Mouse (Mus musculus) midbrain, embryonic 15.5 days (tissue): ENCODE results near the gene Gm45015. TPM values are rescaled to one million over a fixed set of nuclear protein-coding genes. Genes with fewer than 3 reads are reported as not detected.
"Not testable (repeated sequence)": the region's sequence is repeated elsewhere in the genome, so short reads cannot be mapped to it uniquely, and the experiment has no call there.

ENCODE experiments used
- ATAC-seq: fragments of 200-750 bp; cut with Nextera tagmentation; replicated peaks from 2 replicates; pipeline ENCODE4 v1.8.0; 2017; ENCODE audit warnings: moderate TSS enrichment
- H3K27ac ChIP-seq: fragments of 300-500 bp; sonication (generic); 2 replicates; pipeline ENCODE4 v1.5.1; 2015; ENCODE audit warnings: mild to moderate bottlenecking, inconsistent platforms
- H3K27me3 ChIP-seq: fragments of 300-500 bp; sonication (generic); replicated peaks from 2 replicates; pipeline ENCODE4 v1.6.1; 2015; ENCODE audit warnings: inconsistent platforms
- H3K36me3 ChIP-seq: fragments of 300-500 bp; sonication (generic); replicated peaks from 2 replicates; pipeline ENCODE4 v1.6.1; 2015; ENCODE audit warnings: inconsistent platforms
- H3K4me1 ChIP-seq: fragments of 300-500 bp; sonication (generic); 2 replicates; pipeline ENCODE4 v1.6.1; 2015; ENCODE audit warnings: inconsistent platforms
- H3K4me2 ChIP-seq: fragments of 300-500 bp; sonication (generic); 2 replicates; pipeline ENCODE4 v1.6.1; 2015; ENCODE audit warnings: inconsistent platforms, mild to moderate bottlenecking, moderate library complexity
- H3K4me3 ChIP-seq: fragments of 300-500 bp; sonication (generic); 2 replicates; pipeline ENCODE4 v1.5.1; 2015; ENCODE audit warnings: mild to moderate bottlenecking, inconsistent platforms
- H3K9ac ChIP-seq: fragments of 300-500 bp; sonication (generic); 2 replicates; pipeline ENCODE4 v1.6.1; 2015; ENCODE audit warnings: mild to moderate bottlenecking, inconsistent platforms
- H3K9me3 ChIP-seq: fragments of 300-500 bp; sonication (generic); 2 replicates; pipeline ENCODE4 v1.6.1; 2016; ENCODE audit warnings: inconsistent platforms
- WGBS: fragments of 180-500 bp; shearing (Covaris S2); methylation state at CpG from one replicate; pipeline ENCODE4 v1.1.7; 2015; ENCODE audit warnings: mixed read lengths; 5-methylcytosine and 5-hydroxymethylcytosine counted together
- polyA plus RNA-seq: library from polyadenylated mRNA; unstranded; fragments of >200 nt; fragmentation: Nextera tagmentation; extraction: Ambion mirVana; gene quantifications from 2 replicates; pipeline ENCODE4 v1.2.1, GENCODE M21; 2015

The Gm45015 gene
- polyA plus RNA-seq, 1 experiment from 2014 or later, result not detected

DNA sequence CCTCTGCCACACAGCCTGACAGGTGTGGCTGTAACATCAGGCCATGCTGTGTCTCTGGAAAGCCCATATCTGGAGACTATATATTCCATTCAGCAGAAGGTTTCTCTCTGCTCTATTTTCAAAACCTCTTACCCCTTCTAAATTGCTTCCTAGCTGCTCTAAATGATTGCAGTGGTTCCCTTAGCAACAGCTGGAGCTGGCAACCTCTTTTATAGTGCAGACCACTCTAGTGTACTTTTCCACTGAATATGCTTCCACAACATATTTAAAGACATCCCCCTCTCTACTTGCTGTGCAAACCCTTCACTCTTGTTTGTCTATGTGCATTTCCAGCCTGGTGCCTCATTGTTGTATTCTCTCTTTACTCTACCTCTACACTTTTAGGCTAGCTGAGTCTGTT, 3.1 kb downstream of the Gm45015 start:
- no peak overlapping the region for H3K4me2 ChIP-seq
- no peak for ATAC-seq
- H3K9ac ChIP-seq, result no peak overlapping the region
- H3K4me1 ChIP-seq, result no peaks in the 10 kb centered on the region
- H3K9me3 ChIP-seq, result no peaks in the 10 kb centered on the region
- H3K4me3 ChIP-seq, result no peak overlapping the region
- H3K27me3 ChIP-seq, result no peaks in the 10 kb centered on the region
- no peaks in the 10 kb centered on the region for H3K36me3 ChIP-seq
- H3K27ac ChIP-seq, result no peak overlapping the region

DNA sequence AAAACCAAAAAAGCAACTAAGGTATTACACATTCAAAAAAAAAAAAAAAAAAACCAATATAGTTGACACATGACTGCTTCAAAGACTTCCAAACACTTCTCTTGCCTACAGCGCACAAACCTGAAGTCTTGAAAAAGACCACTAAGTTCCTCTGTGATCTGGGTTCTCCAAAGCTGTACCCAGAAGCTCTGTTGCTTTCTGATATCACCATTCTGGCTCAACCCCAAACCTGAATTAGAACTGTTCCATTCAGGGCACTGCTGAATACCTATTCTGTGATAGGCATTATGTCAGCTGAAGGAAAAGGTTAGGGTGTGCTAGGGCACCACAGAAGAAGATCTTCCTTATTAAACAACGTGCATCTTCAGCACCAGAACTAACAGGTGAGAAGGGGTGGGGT, 9.4 kb downstream of the Gm45015 start:
- ATAC-seq, result no peak
- Histone ChIP-seq H3K4me3 (no peak overlapping the region), H3K4me2 (no peak overlapping the region), H3K36me3 (no peaks in the 10 kb centered on the region), H3K27ac (no peak overlapping the region), H3K9me3 (no peaks in the 10 kb centered on the region), H3K27me3 (no peaks in the 10 kb centered on the region), H3K9ac (no peak overlapping the region), H3K4me1 (no peaks in the 10 kb centered on the region)
- WGBS, result 75% methylated on average over 2 of the region's 2 CpGs

DNA sequence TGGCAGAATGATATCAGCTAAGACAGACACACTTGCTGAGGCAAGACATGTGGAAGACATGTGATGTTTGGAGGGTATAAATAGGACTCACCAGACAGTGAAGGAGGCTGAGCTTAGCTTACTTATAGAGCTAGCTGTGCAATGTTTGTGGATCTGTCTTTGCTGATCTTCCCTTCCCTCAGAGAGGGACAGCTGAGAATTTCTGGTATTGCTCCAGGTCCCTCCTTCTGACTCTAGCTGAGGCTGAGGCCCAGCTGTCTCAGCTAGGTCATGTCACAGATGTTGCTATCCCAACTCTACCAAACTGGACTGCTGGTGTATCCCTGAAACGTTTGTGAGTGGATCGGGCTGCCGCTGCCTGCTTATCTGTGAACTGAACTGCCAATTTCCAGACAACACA, 15.6 kb downstream of the Gm45015 start:
- Histone ChIP-seq H3K27ac (no peak overlapping the region), H3K36me3 (no peaks in the 10 kb centered on the region), H3K4me1 (no peaks in the 10 kb centered on the region), H3K4me2 (no peak overlapping the region), H3K9me3 (no peaks in the 10 kb centered on the region), H3K27me3 (no peaks in the 10 kb centered on the region), H3K4me3 (no peak overlapping the region), H3K9ac (no peak overlapping the region)
- ATAC-seq, result no peak
- WGBS, result 80% methylated on average over 3 of the region's 3 CpGs

DNA sequence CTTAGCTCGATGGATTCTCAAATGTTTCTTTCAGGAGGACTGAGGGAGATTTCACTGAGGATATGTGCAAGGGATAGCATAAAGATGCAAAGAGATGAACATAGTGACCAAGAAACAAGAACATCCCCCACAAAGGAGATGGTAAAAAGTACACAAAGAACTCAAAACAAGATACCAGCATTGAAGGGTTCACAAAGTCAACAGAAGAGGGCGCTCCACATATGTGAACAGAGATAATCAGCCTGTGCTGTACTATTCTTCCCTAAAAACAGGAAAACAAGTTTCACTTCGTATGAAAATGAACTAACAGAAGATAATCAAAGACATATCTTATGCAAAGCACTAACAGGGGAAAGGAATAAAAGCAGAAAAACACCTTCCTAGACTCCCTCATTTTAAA, 24.1 kb downstream of the Gm45015 start:
- 40% methylated on average over 3 of the region's 3 CpGs for WGBS
- no peaks in the 10 kb centered on the region for H3K9me3 ChIP-seq
- ATAC-seq, result no peak
- no peaks in the 10 kb centered on the region for H3K36me3 ChIP-seq
- no peak overlapping the region for H3K9ac ChIP-seq
- no peak overlapping the region for H3K4me2 ChIP-seq
- no peak overlapping the region for H3K4me3 ChIP-seq
- H3K4me1 ChIP-seq, result no peaks in the 10 kb centered on the region
- H3K27me3 ChIP-seq, result no peaks in the 10 kb centered on the region
- H3K27ac ChIP-seq, result no peak overlapping the region

DNA sequence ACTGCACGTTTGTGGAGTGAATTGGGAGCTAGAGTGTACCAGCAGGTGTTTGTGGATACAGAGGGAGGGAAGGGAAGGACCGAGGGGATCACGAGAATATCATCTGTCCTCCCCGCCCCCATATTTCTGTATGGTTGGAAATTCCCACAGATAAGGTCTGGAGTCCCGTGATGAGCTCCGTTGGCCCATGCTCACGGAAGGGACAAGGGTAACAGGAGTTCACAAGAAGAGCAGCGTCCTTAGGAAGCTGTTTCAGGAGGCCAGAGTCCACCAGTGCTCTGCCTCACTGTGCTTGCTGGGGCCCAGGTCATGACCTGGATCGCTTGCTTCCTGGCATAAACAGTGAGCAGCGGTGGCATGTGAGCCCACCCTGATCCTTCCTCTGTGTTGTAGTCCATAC, 40.9 kb downstream of the Gm45015 start:
- not testable (repeated sequence) for H3K9ac ChIP-seq, H3K4me3 ChIP-seq, H3K9me3 ChIP-seq, H3K36me3 ChIP-seq, H3K4me1 ChIP-seq, H3K27me3 ChIP-seq, ATAC-seq, H3K4me2 ChIP-seq, H3K27ac ChIP-seq
- WGBS, result 87% methylated on average over 9 of the region's 10 CpGs

DNA sequence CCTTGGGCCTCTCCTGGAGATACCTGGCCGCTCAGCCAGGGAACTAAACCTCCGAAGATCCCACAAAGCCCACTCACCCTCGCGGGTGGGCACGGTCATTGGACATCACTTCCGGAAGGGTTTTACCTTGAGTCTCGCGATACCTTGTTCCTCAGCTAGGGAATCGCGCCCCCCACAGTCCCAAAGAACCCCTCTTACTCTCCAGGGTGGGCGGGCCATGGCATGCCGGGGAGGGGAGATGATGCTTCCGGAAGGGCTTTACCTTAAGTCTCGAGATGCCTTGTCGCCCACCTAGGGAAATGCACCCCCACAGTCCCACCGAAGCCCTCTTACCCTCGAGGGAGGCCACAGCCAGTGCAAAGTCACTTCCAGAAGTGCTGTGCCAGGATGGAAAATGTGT, 43.8 kb downstream of the Gm45015 start, which contains the start of the genes Xlr5a and Xlr5c:
TSS of gene Xlr5a (minus strand) at position 101 of the 400 bp plus-strand sequence.
TSS of gene Xlr5c (minus strand) at position 101 of the 400 bp plus-strand sequence.
- not testable (repeated sequence) for H3K4me1 ChIP-seq, H3K27ac ChIP-seq, H3K36me3 ChIP-seq, H3K4me3 ChIP-seq, H3K9ac ChIP-seq, H3K27me3 ChIP-seq, H3K9me3 ChIP-seq, ATAC-seq, H3K4me2 ChIP-seq
- 91% methylated on average over 15 of the region's 17 CpGs for WGBS

Other genes with a start within 250 kb of the Gm45015 start
- gene Xlr3a, start 239.7 kb downstream of the Gm45015 start, polyA plus RNA-seq, result 5.5 and 7.2 TPM in 2 replicates
- gene Gm14685, start 219.8 kb downstream of the Gm45015 start, polyA plus RNA-seq, result 2.0 and 2.4 TPM in 2 replicates
- gene Xlr5b, start 188.0 kb downstream of the Gm45015 start, polyA plus RNA-seq, result not detected in 2 replicates
- gene DXBay18, start 187.4 kb downstream of the Gm45015 start, polyA plus RNA-seq, result 0.87 and 1.5 TPM in 2 replicates
- not detected in 2 replicates for gene Spin2d, start 159.9 kb downstream of the Gm45015 start, polyA plus RNA-seq
- gene Xlr3b, start 144.6 kb downstream of the Gm45015 start, polyA plus RNA-seq, result 17.2 and 18.1 TPM in 2 replicates
- 0.57 and 1.4 TPM in 2 replicates for gene Xlr4b, start 122.5 kb downstream of the Gm45015 start, polyA plus RNA-seq
- 33.6 and 33.8 TPM in 2 replicates for gene F8a, start 108.5 kb downstream of the Gm45015 start, polyA plus RNA-seq
- 0.32 and 0.43 TPM in 2 replicates for gene Xlr4c, start 93.7 kb downstream of the Gm45015 start, polyA plus RNA-seq
- 0.13 TPM in 2 replicates for gene Xlr3c, start 71.5 kb downstream of the Gm45015 start, polyA plus RNA-seq
- gene Xlr5a, start 43.9 kb downstream of the Gm45015 start, polyA plus RNA-seq, result not detected in 2 replicates
- not detected in 2 replicates for gene Xlr5c, start 43.9 kb downstream of the Gm45015 start, polyA plus RNA-seq
- 10.3 and 10.5 TPM in 2 replicates for gene Zfp275, start 5.8 kb upstream of the Gm45015 start, polyA plus RNA-seq
- not detected in 2 replicates for gene Gm18336, start 61.9 kb upstream of the Gm45015 start, polyA plus RNA-seq
- gene Zfp92, start 74.3 kb upstream of the Gm45015 start, polyA plus RNA-seq, result 1.3 and 1.6 TPM in 2 replicates
- not detected in 2 replicates for gene Trex2, start 98.5 kb upstream of the Gm45015 start, polyA plus RNA-seq
- 75.5 and 76.1 TPM in 2 replicates for gene Haus7, start 122.2 kb upstream of the Gm45015 start, polyA plus RNA-seq
- gene Bgn, start 146.8 kb upstream of the Gm45015 start, polyA plus RNA-seq, result 22.9 and 24.3 TPM in 2 replicates
- 5.9 and 7.0 TPM in 2 replicates for gene Atp2b3, start 166.2 kb upstream of the Gm45015 start, polyA plus RNA-seq